Mouse (Mus musculus) v-Abl transformed pro-B cells (cell line): ENCODE measurements around the gene 2410004B18Rik.
"Not testable (repeated sequence)": the region's sequence is repeated elsewhere in the genome, so short reads cannot be mapped to it uniquely, and the experiment has no call there.

Source experiments
- in situ Hi-C, 2 experiments: fragments of 400-800 bp; cut with MboI; formaldehyde crosslinking; loops; one replicate each; pipeline ENCODE4 v1.15.1; 2025; ENCODE audit not compliant: unreplicated experiment in 2 of 2

Gene 2410004B18Rik

DNA sequence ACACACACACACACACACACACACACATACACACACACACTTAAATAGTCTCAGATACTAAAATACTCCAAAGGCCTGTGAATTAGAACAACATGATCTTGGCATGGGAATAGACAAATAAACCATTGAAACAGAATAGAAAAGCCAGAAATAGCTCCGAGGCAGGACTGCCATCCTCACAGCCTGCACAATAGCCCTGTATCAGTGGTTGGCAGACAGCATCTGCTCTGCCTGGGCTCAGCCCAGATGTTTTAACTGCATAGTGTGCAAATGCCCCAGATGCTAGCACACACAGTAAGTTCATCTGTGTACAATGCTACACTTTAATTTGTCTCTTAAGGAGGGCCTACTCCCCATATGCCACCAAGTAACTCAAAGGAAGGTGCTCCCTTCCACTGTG lies 22.0 kb downstream of the 2410004B18Rik start:
- in situ Hi-C loops: no loop called here

DNA sequence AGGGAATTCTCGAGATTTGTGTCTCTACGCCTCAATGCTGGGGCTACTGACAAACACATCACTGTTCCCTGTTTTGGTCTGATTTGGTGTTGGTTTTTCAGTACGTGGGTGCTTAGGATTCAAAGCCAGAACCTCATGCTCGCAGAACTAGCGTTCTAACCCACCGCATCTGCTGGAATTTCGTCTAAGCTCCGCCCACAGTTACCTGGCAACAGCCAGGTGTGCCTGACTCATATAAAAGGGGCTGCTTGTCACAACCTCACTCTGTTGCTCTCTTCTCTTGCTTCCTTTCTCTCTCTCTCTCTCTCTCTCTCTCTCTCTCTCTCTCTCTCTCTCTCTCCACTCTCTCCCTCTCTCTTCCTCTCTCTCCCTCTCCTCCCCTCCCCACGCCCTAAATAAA lies 24.6 kb downstream of the 2410004B18Rik start:
- in situ Hi-C loops: no loop called here

DNA sequence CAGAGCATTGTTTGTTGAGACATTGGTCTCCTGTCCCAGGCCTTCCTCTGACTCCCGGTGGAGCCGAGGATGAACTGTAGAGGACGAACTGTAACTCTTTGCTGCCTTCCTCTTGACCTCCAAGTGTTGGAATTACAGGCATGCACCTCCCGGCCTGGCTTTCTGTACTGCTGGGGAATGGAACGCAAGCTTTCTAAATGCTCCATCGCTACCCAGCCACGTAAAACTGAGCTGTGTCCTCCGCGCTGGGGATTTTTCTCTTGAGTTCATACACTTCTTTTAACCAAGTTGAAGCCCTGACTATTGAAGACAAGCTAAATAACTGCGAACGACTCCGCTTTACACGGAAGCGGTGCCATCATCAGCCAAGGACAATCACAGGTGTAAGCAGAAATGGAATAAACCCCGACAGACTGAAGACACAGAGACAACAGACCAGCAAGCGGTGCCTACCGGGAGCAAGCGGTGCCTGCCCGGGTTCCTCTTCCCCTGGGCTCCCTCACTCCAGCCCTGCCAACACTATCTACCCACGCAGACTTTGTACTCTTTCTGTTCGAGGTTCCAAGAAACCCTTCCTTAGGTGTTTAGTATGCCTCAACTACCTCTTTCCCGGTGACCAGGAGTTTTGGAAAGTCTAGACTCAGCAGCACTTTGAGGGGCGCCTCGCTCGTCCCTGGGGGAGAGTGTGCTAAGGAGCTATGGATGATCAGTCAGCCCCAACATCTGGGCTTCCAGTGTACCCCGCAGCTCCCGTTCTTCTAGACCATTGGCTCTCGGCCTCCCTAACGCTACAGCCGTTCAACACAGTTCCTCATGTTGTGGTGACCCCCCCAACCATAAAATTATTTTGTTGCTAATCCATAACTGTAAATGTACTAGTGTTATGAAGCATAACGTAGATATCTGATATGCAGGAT lies 25.5 kb downstream of the 2410004B18Rik start:
- in situ Hi-C loops: no loop called here

DNA sequence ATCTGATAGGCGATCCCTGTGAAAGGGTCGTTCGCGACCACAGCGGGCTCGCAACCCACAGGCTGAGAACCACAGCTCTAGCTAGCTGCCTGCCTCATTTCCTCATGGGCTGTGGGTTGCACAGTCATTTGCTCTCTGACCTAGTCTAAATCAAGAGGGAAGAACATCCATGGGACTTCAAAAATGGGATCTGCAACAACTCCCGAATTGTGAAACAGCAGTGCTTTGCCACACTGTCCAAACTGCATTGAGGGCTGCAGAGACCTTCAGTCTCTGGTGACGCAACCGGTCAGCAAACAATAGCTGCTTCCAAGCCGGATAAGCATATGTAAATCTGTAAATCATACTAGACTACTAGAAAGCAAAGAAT lies 26.2 kb downstream of the 2410004B18Rik start:
- in situ Hi-C loops: no loop called here

DNA sequence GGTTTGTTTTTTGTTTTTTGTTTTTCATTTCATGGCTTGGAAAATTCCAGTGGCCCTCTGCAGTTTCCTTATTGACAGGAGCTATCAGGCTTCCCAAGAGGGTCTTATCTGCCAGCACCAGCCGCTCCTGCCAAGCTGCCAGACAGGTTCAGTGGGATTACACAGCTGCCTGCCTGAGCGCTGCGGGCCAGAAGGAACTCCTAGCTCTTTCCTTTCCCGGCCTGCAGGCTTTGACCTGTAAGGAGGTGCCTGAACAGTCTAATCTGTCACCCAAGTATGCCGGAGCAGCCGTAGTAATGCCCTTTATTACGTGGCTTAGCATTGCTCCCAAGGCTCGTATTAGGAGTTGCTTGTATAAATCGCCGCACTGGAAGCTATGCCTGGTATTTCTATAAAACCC lies 26.7 kb downstream of the 2410004B18Rik start:
- in situ Hi-C loops: no loop called here

DNA sequence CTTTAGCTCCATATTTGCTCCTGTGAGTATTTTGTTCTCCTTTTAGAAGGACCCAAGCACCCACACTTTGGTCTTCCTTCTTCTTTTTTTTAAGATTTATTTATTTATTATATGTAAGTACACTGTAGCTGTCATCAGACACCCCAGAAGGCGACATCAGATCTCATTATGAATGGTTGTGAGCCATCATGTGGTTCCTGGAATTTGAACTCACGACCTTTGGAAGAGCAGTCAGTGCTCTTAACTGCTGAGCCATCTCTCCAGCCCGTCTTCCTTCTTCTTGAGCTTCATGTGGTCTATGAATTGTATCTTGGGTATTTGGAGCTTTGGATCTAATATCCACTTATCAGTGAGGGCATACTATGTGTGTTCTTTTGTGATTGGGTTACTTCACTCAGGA lies 27.8 kb downstream of the 2410004B18Rik start:
- in situ Hi-C loops: not testable (repeated sequence)

DNA sequence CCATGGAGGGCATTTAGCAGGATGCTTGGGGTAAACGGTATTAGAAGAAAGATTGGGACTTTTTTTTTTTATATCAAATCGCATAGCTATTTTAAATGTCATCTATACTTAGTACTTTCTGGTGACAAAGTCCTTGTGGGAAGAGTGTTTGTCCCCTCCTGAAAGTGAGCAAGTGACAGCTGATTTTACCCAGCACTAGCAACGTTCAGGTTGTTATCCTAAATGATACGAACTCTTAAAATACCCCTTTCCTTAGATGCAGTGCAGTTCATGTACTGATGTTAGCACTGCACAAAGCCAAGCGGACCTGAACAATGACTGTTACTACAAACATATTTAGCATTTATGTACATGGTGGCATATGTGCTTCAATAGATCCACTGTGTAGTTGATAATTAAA lies 29.0 kb downstream of the 2410004B18Rik start:
- in situ Hi-C loops: no loop called here

DNA sequence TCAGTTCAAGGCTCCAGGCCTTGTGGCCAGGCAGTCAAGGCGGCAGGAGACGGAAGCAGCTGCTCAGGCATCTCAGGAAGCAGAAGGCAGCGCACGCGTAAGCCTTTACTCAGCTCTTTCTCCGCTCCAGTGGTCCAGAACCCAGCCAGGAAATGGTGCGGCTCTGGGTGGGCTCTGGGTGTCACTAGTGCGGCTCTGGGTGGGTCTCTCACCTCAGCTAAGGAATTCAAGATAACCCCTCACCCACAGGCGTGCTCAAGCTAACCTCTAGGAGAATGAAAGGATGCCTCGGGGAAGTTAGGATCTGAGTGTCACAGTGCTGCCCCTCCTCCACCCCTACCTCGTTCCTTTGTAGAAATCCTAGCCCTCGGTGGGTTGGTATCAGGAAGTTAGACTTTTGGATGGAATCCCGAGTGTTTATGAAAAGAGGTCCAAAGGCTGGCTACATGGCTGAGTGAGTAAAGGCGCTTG lies 31.3 kb downstream of the 2410004B18Rik start:
- in situ Hi-C loops: no loop called here

DNA sequence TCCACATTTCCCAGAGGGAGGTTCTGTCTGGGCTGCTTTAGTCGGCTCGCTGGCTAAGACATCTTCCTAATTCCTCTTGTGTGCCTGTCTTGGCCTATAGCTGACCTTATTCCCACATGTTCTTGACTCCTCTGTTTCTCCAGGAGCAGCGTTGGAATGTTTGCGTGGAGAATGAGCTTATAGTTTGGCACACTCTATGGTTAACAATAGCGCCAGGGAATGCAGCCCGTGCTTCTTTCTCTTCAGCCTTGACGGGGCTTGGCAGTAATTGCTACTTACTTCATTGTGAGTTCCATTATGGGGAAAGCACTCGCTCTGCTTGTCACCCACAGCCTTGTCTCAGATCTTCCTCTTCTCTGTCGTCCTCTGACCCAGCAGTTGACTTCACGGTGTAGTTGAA lies 33.7 kb downstream of the 2410004B18Rik start:
- in situ Hi-C loops: no loop called here

DNA sequence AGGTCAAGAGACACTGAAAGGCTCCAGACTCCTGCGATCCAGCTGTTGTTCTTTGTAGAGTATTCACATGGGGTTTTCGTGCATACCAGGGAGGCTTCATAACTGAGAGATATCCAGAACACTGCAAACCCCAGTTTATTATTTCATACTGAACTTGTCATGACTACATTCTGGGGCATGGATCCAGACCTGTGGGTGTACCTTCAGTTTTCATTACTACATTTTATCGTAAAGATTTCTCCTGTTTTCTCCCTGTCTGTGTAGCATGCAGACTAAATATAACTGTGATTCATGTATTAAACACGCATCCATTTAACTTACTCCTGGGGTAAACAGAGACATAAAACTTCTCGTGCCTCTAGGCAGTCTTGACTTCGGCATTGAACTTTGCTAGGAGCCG lies 37.2 kb downstream of the 2410004B18Rik start:
- in situ Hi-C loops: no loop called here

DNA sequence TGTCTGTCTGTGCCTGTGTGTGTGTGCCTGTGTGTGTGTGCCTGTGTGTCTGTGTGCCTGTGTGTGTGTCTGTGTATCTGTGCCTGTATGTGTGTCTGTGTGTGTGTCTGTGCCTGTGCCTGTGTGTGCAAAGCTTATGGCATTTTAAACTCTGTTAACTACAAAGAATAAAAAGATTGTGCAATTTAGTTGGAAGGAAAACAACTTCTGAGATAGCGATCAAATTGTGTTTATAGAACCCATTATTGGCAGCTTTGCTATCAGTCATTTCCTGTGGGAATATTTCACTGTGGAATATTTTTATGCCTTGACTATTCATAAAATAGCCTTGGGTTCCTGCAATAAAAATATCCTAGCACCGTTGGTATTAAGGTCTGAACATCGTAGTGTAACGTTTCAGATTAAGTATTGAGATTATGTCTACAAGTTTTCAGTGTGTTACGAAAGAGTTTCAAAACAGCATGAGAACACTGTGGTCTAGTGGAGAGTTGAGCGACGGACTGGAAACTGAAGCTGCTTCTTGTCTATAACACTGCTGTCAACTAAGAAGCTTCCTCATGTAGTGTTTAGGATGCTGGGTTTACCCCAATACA lies 47.6 kb downstream of the 2410004B18Rik start:
- in situ Hi-C loops: loop anchor here in 1 of 2 experiments (5.0 kb wide), 1 partner anchor 38 kb away; no protein-coding TSS in a partner anchor

DNA sequence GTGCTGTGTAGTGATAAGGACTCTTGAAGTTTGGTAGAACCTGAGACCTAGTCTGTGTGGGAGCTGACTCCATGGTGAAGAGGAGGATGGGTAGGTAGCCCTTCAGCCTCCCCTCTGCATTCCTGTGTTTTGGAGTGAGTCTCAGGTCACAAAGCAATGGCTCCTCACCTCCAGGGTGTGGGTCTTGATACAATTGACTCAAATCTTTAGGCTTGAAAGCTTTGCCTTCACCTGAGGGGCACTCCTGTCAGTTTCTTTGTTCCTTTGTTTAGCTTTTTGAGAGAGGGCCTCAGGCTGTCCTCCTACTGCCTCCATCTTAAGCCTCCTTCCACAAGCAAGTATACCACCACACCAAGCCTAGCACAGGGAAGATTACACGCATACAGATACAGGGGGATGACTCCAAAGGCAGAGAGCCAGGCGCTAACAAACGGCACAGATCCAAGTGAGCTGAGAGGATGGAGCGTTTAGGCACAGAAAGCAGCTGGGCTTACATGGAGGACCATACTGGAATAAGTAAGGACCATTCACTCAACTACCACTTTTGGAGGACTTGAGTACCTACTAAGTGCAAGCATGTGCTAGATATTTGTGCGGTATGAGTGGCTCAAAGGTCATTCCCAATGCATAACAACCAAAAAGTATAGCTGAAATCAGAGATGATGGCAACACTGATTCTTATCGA lies 48.6 kb downstream of the 2410004B18Rik start:
- in situ Hi-C loops: loop anchor here in 1 of 2 experiments (5.0 kb wide), 1 partner anchor 39 kb away; no protein-coding TSS in a partner anchor

DNA sequence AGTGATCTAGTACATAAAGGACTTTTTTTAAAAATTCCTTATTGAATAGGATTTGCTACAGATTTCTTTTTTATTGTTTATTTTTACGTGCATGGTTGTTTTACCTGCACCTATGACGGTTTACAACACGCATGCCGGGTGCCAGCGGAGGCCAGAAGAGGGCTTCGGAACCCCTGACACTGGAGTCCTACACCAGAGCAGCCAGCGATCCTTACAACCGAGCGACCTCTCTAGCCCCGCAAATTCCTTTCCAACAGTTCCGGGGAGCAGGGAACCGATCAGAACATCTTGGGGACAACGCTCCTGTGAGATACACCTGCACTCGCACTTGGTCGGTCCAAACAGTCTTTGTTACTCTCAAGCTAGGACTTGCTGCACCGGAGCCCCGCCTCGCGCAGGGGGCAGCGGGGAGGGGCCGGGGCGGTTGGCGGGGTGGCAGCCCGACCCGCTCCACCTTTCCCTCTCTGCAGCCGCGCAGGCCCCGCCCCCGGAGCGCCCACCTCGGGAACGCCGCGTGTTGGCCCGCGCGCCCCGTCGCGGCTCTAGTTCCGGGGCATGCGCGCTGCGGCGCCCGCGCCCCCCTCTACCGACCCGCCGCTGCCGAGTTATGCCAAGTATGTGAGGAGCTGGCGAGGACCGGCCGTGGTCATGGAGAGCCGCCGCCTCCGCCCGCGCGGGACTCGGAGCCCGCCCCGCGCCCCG lies 49.6 kb downstream of the 2410004B18Rik start, which contains the start of gene Syde2:
Gene Syde2, plus strand, starts transcription at position 603 of the 702 bp plus-strand sequence.
- in situ Hi-C loops: loop anchor here in 1 of 2 experiments (5.0 kb wide), 1 partner anchor 40 kb away; no protein-coding TSS in a partner anchor

DNA sequence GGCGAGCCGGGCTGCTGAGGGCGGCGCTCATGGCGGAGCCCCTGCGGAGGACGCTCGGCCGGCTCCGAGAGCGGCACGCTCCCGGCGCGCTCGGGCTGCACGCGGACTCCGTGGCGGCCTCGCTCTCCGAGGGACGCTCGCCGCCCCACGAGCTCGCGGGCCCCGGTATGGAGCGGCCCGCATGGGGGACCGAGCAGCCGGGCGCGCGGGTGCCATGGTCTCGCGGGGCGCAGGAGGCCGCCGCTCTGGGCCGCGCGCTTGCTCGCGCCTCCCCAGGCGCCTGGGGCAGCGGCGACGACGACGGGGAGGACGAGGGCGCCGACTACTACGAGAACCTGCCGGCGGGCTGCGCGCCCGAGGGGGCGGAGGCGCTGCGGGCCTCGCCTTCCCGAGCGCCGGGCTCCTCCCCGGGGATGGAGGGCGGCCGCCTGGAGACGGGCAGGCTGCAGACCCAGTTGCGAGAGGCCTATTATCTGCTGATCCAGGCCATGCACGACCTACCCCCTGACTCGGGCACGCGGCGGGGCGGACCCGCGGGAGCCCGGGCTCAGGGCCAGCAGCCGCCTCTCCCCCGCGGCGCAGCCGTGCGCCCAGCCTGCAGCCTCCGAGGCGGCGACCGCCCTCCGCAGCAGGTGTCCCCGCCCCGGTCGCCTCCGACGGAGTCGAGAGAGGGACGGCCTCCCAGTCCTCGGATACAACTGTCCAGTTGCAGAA lies 50.3 kb downstream of the 2410004B18Rik start:
- in situ Hi-C loops: loop anchor here in 1 of 2 experiments (5.0 kb wide), 1 partner anchor 41 kb away; no protein-coding TSS in a partner anchor

DNA sequence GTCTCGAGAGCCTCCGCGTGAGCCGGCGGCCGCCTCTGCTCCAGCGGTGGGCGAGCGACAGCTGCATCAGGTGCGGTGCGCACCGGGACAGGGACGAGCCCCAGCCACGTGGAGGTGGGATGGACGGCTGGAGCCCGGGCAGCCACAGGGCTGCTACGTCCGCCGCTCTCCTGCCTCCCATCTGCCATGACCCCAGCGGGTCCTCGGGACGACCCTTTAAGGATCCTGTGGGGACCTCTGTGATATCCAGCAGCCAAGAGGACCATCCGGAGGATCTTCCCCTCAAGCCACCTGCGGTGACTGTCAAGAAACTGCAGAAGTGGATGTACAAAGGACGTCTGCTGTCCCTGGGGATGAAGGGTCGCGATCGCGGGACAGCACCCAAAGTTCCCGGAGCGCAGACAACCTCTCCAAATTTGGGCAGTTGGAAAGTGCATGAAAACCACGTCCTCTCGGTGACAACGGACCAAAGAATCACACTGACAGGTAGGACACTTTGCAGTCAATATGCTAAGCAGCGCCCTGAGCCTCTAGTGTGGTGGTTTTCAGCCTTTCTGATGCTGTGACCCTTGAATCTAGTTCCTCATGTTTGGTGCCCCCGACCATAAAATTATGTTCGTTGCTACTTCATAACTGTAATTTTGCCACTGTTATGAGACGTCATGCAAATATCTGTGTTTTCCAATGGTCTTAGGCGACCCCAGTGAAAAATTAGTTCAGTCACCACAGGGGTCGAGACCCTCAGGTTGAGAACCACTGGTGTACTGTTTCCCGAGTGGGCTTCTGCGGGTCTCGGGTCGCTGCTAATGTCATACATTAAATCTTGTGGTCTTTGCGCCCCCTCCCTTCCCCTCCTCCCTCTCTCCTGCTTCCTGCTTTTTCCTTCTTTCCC lies 51.1 kb downstream of the 2410004B18Rik start:
- in situ Hi-C loops: loop anchor here in 1 of 2 experiments (5.0 kb wide), 1 partner anchor 42 kb away; no protein-coding TSS in a partner anchor

DNA sequence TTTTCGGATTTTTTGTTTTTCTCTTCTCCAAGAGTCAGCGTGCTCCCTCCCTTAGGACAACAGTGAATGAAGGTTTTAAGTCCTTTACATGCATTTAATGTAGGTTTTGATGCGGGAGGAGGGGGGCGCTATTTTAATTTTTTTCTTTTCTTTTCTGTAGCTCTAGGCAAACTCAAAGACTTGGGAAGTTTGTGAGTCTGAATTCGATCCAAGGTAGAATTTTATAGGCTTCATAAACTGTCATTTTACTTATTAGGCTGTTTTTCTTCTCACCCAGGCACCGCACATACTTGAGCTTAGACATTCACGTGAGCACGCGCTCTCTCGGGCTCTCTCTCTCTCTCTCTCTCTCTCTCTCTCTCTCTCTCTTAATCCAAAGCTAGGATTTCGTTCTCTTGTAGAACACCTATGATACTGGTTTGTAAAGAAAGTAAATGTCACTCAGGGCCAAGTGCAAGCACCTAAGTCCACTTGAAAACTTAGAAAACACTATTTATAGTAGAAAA lies 51.8 kb downstream of the 2410004B18Rik start:
- in situ Hi-C loops: loop anchor here (5.0 to 10.0 kb wide), 3 partner anchors 42 to 58 kb away; no protein-coding TSS in a partner anchor

DNA sequence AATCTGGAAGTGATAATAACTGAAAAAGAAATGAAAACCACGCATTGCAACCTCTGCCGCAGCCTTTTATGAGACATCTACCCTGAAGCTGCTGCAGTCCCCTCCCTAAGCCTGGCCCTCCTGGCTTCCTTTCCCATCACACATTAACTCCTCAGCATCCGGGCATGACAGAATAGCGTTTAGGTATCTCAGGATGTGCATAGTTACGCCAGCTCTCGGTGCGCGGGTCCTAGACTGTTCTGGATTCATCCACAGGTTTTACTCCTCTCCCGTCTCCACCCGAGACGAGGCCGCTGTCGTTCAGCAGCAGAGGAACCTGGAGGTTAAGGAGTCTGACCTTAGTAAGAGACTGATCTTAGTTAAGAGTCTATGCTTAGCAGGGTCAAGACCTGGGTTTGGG lies 53.3 kb downstream of the 2410004B18Rik start:
- in situ Hi-C loops: loop anchor here (5.0 to 10.0 kb wide), 2 partner anchors 54 to 56 kb away; no protein-coding TSS in a partner anchor
